Mouse (Mus musculus): ENCODE results near the gene Tkfc.

Gene Tkfc

DNA sequence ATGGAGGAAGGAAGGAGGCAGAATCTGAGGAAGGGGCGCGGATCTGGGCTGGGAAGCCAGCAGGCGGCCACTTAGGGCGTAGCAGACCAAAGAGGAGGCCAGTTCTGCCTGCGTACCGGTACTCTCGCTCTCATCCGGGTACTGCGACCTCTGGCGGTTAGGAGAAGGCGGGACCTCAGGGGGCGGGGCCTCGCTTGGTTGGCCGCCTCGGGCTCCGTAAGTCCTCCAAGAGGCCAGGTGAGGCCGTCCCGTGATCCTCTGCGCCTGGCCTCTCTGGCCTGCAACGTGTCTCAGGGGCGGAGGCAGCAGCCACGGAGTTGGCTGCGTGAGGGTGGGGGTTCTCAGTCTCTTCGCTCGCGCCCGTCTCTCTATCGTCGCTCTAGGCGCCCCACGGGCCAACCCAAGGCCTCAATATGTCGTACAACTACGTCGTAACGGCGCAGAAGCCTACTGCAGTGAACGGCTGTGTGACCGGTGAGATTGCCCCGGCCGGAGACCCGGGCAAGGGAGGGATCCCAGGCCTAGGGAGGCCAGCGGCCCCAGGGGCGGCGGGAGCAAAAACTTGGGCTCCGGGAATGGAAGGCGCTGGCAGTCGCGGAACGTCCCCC is at the start of gene Tkfc, which contains the start of gene Ddb1:
Gene Tkfc (minus strand): TSS at position 362 of the 608 bp plus-strand sequence.
Gene Ddb1 (plus strand): TSS at position 35 of the 608 bp plus-strand sequence.
- peak; percentile 97 for DNase-seq (ENCODE audit: low read depth, low spot score)

DNA sequence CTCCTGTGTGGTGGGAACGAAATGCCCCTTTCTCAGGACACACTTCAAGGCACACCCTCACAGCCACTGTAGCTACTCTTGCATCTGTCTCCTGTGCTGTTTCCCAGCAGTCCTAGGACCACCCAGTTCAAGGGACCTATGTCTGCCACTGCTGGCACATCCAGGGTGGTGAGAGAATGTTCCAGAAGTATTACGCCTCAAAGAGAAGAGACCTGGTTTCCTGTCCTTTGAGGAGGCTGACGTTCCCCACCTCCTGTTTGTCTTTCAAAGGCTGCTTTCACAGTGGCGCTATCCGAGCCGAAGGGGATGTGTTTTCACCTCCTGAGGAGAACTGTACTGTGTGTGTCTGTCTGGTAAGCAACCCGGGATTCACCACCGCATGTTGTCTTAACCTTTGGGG is 42.7 kb upstream of the Tkfc start:
- DNase-seq (ENCODE audit: low read depth, low spot score) = no peak

DNA sequence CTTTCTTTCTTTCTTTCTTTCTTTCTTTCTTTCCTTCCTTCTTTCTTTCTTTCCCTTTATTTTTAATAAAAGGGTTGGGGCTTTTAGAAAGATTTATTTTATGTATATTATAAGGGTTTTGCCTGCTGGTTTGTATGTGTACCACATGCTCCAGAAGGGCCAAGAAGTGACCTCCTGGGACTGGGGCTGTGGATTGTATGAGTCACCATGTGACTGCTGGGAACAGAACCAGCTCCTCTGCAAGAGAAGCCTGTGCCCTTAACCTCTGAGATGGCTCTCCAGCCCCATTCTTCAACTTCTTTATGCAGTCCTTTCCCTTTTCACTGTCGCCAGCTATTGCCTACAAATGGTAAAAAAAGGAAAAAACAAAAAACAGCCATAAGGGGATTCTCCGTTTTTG is 40.2 kb upstream of the Tkfc start:
- no peak for DNase-seq (ENCODE audit: low read depth, low spot score)

DNA sequence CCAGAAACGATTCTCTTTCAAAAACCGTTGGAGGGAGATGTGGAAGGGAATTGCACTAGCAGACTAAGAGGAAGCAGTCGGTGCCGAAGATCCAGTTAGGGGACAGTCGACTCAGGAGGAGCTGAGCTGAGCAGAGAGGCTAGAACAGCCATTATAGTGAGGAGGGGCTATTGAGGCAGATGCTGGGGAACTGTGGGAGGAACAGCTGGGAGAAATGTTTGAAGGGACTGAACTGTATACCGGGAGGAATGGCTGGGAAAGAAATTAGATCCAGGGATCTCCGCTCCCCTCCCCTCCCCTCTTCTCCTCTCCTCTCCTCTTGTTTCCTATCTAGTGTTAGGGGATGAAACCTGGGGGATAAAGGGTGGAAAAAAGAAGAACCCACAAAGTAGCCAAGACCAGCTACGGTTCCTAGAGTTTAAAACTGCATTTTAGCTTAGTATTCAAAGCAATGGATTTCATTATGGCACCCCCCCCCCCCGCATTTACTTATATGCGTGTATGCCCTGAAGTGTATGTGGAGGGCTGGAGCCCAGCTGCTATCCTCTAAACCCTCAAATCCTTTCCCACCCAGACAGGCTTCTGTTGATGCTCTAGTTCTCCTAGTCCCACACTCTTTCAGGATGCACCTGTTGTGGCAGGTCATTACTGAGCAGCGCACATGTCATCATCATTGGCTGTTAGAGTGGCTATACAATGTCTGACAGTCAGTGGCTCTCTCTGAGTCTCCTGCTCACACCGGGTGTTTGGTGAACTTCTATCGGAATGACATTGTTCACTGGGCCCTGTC is 35.3 kb upstream of the Tkfc start:
- no peak for DNase-seq (ENCODE audit: low read depth, low spot score)

DNA sequence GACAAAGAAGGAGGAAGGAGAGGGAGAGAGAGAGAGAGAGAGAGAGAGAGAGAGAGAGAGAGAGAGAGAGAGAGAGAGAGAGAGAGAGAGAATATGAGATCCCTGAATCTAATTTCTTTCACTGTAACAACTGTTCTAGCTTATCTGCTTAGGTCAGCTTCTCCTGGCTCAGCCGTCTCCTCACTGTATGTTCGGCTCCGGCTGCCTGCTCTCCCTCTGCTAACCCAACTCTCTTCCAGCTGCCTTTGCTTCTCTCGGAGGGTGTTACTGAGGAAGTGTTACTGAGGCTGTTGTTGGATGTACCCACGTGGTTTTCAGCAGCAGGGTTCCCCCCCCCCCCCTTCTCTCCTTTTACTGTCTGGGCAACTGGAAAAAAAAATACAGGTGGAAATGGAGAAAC is 34.6 kb upstream of the Tkfc start:
- no peak for DNase-seq (ENCODE audit: low read depth, low spot score)

DNA sequence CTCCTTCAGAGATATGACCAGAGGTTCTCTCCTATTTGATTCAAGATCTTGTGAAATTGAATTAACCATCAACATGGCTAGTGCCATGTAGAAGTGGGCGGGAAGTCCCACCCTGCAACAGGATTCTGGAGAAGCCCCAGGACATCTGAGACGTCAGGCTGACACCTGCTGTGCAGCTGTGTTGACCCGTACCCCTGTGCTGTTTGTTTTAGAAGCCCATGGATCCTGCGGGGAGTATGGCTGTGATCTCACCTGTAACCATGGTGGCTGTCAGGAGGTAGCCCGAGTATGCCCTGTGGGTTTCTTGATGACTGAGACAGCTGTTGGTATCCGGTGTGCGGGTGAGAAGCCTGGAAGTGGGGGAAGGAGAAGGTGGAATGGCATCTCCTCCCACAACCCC is 32.4 kb upstream of the Tkfc start:
- DNase-seq (ENCODE audit: low read depth, low spot score) = no peak

DNA sequence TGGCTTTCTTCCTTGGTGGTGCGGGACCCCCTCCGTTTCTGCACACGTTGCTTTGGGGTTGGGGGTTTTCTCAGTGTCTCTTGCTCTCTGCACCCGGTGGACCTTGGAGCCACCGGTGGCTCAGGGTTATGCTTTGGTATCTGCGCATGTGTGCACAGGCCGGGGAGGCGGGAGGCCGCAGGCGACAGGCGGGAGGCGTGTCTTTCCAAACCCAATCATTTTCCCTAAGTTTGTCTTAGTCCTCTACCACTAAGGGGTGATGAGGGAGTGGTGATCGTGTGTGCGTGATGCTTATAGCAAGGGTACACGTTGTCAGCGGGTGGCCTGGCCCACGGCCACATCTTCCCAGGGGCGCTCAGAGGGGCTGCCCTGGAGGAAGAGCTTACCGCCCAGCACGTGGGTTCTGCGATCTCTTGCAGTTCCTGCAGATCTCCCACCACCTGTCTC is 29.4 kb upstream of the Tkfc start:
- peak; percentile 60 for DNase-seq (ENCODE audit: low read depth, low spot score)

DNA sequence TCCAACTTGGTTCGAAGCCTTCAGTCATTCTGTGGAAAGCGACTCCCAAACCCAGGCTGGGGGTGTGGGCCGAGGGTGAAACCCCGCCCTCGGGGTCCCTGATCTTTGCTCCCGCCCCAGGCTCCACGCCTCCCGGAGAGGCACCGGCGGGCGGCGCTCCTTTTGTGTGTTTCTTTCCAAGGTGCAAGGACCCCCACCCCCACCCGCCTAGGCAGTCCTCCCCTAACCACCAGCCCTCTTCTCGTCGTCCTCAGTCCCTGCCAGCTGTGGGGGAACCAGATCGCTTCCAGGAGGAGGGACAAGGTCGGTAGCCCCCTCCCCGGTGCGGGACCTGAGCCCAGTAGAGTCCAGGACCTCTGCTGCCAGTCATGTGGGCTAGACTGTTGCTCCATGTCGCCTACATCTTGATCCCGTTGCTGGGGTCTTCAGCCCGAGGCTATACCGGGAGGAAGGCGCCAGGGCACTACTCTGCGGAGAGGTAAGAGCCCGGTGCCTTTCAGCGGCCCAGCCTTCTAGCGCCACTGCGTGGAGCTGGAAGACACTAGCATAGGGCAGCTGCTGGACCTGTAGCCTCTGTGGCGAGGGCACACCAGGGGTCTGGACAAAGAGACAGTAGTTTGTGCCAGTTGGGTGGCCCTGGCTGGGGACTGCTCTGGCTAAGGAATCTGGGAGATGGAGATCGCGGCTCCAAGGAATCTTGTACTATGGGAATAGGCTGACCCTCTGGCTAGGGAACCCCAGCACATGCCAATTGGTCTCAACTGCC is 28.8 kb upstream of the Tkfc start, which contains the start of gene Vwce:
Gene Vwce (plus strand): TSS at position 108 of the 766 bp plus-strand sequence.
- DNase-seq (ENCODE audit: low read depth, low spot score) = peak; percentile 6

DNA sequence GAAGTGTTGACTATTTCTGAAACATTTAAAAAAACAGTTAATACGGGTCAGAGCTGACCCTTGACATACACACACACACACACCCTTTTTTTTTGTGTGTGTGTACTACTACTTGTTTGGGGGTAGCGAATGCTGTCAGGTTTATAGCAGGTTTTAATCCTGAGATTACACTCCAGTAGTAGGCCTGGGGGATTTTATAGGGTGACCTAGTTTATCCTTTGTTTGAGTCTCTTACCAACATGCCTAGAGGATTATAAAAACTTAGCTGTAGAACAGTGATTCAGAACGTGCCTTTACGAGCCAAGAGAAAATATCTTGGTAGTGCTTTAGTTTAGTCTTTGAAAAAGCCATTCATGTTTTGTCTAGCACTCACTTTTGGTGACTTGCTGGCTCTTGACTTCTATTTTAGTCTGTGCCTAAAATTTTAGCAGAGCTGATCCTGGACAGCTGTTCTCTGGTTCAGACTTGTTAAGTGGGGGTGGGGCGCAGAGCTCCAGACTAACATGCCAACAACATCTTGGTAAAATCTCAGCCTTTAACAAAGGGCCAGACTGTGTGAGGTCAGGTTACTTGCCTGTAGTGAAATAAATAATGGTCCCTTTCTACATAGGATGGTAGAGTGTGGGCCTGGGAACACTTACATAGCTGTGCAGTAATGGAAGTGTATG is 3.3 kb upstream of the Tkfc start:
- no peak for DNase-seq (ENCODE audit: low read depth, low spot score)

DNA sequence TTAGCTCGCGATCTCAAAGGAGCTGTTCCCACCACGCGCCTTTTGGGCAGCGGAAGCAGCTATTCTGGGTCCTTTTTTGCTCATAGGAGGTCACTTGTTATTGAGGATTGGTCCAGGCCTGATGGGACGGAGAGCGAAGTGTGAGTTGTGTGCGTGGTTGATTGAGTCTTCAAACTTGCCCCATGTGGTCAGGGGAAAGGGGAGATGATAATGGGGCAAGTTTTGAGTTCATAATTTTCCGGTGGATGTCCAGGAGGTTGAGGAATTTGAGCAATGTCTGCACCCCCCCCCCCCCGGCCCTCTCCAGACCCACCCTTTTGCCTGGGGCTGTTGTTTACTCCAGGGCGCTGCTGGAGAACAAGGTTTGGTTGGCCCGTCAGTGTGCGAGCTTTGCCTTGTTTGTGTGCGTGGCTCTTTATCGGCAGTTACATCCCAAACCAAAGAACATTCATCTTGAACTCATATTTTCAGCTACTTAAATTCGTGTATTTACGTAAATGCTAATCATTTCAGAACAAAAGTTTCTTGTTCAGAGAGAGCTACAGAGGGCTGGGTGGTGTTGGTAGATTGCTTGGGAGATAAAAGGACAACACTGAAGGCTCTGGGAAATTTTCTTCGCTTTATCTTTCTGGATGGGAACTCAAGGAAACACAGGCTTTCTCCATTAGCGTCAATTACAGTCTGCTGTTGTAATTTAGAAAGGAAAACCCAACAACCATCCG is 608 bp upstream of the Tkfc start:
- no peak for DNase-seq (ENCODE audit: low read depth, low spot score)

DNA sequence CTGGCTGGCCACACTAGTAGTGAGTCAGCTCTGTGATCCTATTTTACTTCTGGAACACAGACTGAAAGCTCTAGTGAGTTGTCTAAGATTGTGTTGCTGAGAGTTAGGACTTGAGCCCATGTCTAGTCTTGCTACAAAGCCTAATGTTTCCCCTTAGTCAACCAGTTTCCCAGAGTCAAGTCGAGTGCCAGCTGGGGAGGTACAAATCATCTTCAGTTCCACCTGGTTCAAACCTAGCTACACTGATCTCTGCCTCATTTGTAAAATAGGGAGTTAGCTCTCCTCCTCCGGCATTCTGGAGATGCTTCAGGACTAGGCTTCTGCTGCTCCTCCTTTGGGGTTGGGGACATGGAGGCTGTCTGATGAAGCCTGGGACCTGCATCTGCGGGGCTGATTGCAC is 920 bp downstream of the Tkfc start:
- DNase-seq (ENCODE audit: low read depth, low spot score) = no peak

DNA sequence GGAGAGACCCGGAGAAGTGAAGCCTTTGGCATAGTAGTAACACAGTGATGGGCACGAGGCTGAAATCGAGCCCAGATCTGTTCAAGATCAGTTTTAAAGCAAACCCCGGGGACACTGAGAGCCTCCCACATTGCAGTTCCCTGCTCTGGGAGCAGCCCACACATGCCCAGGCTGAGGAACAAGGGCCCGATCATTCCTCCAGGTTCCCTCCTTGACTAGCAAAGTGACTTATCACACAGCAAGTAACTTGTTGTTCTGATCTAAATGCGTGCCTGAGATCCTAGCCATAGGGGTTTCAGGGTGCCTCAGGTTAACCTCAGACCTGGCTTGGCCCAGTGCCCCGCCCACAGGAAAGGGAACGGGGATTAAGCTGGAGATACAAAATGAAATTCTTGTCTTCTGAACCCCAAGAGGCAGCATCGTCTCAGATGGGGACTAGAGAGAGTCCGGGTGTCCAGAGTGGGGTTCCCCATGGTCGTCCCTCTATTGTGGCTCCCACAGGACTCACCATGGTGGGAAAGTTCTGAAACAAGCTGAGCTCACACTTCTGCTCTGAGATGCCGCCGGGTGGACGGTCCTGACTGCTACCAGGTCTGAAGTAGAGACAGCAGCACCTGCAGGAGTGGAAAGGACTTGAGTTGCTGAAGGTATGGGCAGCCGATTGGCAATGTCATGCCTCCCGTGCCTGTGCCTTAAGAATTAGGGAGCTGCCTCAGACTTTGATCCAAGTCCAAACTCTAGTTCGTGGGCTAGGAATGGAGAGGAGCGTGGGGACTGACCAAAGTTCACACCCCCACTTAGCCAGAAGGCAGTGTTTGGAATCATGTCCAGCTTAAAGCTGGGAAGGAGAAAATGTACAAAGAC is 1.6 kb downstream of the Tkfc start:
- no peak for DNase-seq (ENCODE audit: low read depth, low spot score)

DNA sequence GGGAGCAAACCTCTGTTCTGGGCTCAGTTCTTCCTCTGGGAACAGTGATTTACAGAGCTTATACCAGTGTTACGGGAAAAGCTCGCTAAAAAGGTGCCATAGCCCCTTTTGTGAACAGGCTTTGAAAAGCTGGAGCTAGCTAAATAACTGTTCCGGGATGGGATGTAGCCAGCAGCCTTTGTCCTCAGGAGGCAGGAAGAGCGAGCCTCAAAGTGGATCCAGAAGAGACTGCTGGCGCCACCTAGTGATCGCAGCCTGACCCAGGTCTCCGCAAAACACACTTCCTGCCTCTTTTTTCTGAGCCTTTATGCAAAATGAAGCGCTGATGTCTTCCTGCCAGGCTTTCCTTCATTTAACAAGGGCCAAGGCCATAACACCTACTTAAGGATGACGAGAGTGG is 2.7 kb downstream of the Tkfc start:
- peak; percentile 73 for DNase-seq (ENCODE audit: low read depth, low spot score)

DNA sequence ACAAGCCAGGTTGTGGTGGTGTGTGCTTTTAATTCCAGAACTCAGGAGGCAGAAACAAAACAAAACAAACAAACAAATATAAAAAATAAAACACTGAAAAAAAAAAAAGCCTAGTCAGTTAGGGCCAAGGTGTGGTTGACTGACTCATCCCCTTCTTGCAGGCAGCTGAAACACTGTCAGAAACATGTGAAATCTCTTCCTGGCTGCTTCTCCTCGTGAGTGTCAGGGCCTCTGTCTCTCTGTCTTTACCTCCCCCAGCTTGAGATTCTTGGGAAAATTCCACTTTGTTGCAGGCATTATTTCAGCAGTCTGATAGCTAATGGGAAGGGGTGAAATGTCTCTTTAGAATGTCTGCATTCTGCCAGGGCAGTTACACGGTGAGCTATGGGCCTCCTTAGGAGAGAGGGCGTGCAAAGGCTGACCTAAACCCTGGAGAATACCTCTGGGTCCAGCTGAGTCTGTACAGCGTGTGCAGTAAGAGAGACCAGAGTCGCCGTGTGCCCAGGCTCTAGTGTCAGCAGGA is 3.1 kb downstream of the Tkfc start:
- no peak for DNase-seq (ENCODE audit: low read depth, low spot score)

DNA sequence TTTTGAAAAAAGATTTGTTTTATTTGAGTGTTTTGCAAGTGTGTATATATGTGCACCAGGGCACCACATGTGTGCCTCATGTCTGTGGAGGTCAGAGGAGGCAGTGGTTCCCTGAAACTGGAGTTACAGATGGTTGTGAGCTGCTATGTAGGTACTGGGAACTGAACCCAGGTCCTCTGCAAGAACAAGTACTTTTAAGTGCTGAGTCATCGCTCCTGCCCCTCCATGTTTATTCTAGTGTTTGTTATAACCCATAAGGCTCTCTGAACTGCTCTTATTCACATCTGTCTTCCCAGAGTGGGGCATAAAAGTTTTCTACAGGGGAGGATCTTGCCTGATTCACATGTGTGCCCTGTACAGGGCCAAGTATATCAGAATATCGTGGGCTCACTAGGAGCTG is 5.8 kb downstream of the Tkfc start:
- no peak for DNase-seq (ENCODE audit: low read depth, low spot score)

DNA sequence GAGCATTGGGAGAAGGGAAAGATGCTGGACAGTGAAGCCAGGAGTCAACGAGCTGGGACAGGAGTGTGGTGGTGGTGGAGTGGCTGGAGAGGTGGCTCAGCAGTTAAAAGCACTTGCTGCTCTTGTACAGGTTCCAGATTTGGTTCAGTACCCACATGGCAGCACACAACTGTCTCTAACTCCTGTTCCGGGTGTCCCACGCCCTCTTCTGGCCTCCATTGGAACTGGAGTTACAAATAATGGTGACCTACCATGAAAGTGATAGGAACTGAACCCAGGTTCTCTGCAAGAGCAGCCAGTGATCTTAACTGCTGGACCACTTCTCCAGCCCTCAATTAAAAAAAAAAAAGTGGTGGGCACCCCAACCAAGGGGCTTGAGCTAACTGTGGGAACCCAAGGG is 7.3 kb downstream of the Tkfc start:
- DNase-seq (ENCODE audit: low read depth, low spot score) = no peak

DNA sequence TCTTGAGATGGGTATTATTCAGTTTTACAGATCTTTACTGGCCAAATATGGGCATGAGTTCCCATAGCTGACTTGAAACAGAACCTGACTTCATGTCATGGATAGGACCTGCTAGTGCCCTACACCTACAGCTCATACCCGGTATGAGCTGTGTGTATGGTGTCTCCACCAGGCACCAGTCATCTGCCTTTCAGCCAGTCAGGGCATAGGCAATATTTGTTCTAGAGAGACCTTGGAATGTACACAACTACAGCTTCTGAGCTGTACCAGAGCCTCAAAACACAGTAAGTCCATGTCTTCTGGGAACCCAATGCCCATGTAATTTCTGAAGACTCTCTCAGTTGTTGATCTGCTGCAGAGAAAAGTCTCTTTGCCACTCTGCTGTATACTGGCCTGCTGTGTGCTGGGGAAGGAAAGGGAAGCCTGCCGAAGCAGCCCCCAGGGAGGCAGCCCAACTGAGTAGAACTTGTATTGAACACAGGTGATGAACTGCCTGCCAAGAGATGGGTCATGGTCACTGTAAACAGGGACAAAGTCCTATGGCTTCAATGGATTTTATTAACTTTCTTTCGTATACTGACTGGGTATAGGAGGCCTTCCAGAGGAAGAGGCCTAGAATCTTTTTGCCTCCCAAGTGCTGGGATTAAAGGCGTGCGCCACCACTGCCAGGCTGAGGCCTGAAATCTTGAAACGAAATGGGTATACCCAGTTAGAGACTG is 13.6 kb downstream of the Tkfc start:
- DNase-seq (ENCODE audit: low read depth, low spot score) = no peak

DNA sequence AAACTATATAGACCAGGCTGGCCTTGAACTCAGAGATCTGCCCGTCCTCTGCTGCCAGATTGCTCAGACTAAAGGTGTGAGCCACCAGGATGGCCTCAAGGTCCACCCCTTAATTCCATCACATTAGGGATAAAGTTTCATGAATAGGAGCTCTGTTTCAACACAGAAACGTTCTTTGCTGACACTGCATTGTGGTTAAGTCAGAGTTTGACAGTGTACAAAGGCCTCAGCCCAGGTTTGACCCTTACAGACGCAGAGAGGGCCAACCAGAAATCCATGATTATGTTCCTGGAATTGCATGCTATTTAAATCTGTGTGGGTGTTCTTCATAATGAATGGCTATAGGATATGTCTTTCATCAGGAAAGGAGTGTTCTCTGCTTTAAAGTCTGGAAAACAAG is 15.2 kb downstream of the Tkfc start:
- DNase-seq (ENCODE audit: low read depth, low spot score) = no peak

DNA sequence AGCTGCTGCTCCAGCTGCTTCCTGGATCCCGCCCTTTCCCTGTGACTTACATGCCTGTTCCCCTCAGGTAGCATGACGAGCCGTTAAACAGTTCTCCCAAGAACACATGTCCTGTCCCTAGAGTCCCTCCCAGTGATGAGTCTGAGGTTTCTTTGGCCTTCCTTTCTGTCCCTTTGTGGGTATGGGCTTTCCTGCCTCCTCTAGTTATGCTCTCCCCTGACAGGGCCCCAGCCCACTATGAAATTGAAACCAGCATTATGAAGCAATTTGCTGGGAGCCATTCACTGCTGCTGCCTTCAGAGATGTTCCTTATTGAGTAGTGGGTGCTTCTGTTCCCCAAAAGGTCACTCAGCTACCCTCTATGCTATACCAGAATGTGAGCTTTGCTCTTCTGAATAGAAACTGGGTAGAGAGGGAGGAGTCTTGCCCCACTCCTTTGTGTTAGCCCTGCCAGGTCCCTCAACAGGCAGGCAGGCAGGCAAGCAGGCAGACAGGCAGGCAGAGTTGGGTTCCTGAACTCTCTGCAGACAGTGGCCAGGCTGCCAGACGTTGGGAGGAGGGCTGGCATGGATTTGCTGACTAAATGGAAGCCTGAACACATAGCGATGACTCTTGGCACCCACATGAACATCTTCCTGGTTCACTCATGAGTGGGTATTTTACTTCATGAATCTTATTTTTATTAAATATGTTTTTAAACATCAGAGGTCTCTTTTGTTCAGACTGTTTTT is 16.2 kb downstream of the Tkfc start:
- no peak for DNase-seq (ENCODE audit: low read depth, low spot score)

Data from telencephalon, adult 2 months (tissue).